Mouse (Mus musculus): ENCODE data around the gene Hsd11b1.

DNA sequence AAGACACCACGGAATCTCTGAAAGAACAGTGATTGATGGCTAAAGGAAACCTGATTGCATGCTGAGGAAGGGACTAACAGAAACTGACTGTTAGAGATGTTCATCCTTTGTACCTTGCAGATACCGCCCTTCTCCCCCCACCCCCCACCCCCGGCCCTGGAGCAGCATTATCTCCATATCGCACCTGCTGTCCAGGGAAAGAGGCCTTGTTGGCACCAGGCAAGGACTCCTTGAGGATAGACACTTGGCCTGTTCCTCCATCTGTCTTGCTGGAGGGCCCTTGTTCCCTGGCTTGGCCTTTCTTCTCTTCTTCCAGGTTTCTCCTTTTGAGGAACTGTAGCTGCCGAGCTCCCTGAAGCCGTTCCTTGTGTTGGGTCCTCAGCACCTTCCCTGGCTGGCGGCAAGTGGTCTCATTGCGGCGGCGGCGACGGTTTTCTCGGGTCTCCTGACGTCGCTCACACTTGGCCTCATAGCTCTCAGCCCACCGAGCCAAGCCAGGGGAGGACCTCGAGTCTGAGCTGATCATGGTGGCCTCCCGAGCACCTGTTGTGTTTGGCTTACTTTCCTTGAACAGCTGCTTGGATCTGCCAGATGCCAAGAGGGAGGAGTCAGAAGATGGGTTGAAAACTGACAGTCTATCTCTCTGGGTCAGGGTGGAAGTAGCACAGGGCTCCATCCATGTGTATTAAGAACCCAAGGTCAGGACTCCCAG is 66.2 kb downstream of the Hsd11b1 start:
- no peak for TF ChIP-seq CTCF (IDR thresholded peaks at IDR 0.05; ENCODE audit: borderline replicate concordance, insufficient read depth, low read length)
- no peak for TF ChIP-seq POLR2A (IDR thresholded peaks at IDR 0.05; ENCODE audit: low read depth, low read length)
